Mouse (Mus musculus) forebrain, embryonic 14.5 days (tissue): Measurements from ENCODE around the gene Ccdc15. TPM values are rescaled to one million over a fixed set of nuclear protein-coding genes. Genes with fewer than 3 reads are reported as not detected.
A peak's percentile ranks its signal among the peaks of the same experiment; 100 is the strongest.
"Not testable (repeated sequence)": the region's sequence is repeated elsewhere in the genome, so short reads cannot be mapped to it uniquely, and the experiment has no call there.

ENCODE experiments used
- ATAC-seq: fragments of 200-750 bp; cut with Nextera tagmentation; 2 replicates; pipeline ENCODE4 v1.8.0; 2017; ENCODE audit warnings: mild to moderate bottlenecking, moderate library complexity
- DNase-seq: peaks from one replicate; pipeline ENCODE4 v3.0.0-alpha.2; 2015; ENCODE audit warnings: low spot score
- H3K27ac ChIP-seq: fragments of 300-500 bp; sonication (generic); 2 replicates; pipeline ENCODE4 v1.5.1; 2014; ENCODE audit warnings: low read depth, mild to moderate bottlenecking, control low read depth, low read length, moderate library complexity
- H3K27me3 ChIP-seq: fragments of 300-500 bp; sonication (generic); replicated peaks from 2 replicates; pipeline ENCODE4 v1.6.1; 2014; ENCODE audit warnings: low read length, control low read depth, mixed read lengths; ENCODE audit not compliant: control insufficient read depth, insufficient read depth
- H3K36me3 ChIP-seq: fragments of 300-500 bp; sonication (generic); 2 replicates; pipeline ENCODE4 v1.6.1; 2014; ENCODE audit warnings: low read length, control low read depth; ENCODE audit not compliant: control insufficient read depth, insufficient read depth
- H3K4me1 ChIP-seq: fragments of 300-500 bp; sonication (generic); 2 replicates; pipeline ENCODE4 v1.6.1; 2014; ENCODE audit warnings: antibody characterized with exemption, low read length, control low read depth; ENCODE audit not compliant: control insufficient read depth, insufficient read depth
- H3K4me2 ChIP-seq: fragments of 300-500 bp; sonication (generic); 2 replicates; pipeline ENCODE4 v1.6.1; 2014; ENCODE audit warnings: mild to moderate bottlenecking, control low read depth, low read length
- H3K4me3 ChIP-seq: fragments of 300-500 bp; sonication (generic); 2 replicates; pipeline ENCODE4 v1.5.1; 2014; ENCODE audit warnings: low read depth, low read length, control low read depth
- H3K9ac ChIP-seq: fragments of 300-500 bp; sonication (generic); 2 replicates; pipeline ENCODE4 v1.6.1; 2014; ENCODE audit warnings: mild to moderate bottlenecking, low read length, control low read depth, moderate library complexity
- H3K9me3 ChIP-seq: fragments of 300-500 bp; sonication (generic); replicated peaks from 2 replicates; pipeline ENCODE4 v1.6.1; 2016; ENCODE audit warnings: low read length, control low read depth, mixed read lengths; ENCODE audit not compliant: control insufficient read depth
- WGBS: fragments of 180-500 bp; shearing (Covaris S2); extraction: QIAGEN DNeasy Blood & Tissue Kit; methylation state at CpG from one replicate; pipeline ENCODE4 v1.1.7; 2014; 5-methylcytosine and 5-hydroxymethylcytosine counted together
- polyA plus RNA-seq: library from polyadenylated mRNA; unstranded; fragments of >200 nt; fragmentation: Nextera tagmentation; extraction: Ambion mirVana; gene quantifications from 2 replicates; pipeline ENCODE4 v1.2.1, GENCODE M21; 2014

The Ccdc15 gene
- polyA plus RNA-seq, 1 experiment from 2014 or later = 5.3 TPM

DNA sequence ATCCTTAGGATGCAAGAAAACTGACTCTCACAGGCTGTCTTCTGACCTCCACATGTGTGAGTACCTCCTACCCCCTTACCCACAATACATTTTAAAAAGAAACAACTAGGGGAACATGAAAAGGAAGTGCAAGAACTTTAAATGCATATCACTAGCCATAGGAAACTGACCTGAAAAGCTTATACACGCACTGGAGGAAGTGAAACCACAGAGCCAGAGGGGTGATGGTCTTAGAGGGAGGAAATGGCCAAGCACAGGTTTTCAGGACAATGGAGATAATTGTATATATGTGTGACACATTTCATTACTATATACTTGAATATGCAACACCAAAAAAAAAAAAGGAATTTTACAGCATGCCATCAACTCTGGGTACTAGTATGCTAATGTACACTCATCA, 46.5 kb downstream of the Ccdc15 start:
- no peaks in the 10 kb centered on the region for H3K9me3 ChIP-seq
- H3K9ac ChIP-seq = no peak overlapping the region
- H3K4me2 ChIP-seq = no peak overlapping the region
- 92% methylated on average over 1 of the region's 1 CpGs for WGBS
- H3K4me3 ChIP-seq = no peak overlapping the region
- H3K27ac ChIP-seq = no peak overlapping the region
- DNase-seq = no peak
- no peaks in the 10 kb centered on the region for H3K4me1 ChIP-seq
- ATAC-seq = no peak
- H3K27me3 ChIP-seq = no peaks in the 10 kb centered on the region
- H3K36me3 ChIP-seq = peaks cover 4% of the 10 kb centered on the region; the same call in 1 of the 2 replicates

- not testable (repeated sequence) for H3K4me2 ChIP-seq, H3K4me1 ChIP-seq, H3K27ac ChIP-seq, ATAC-seq, DNase-seq, H3K27me3 ChIP-seq, H3K4me3 ChIP-seq, H3K9me3 ChIP-seq, H3K36me3 ChIP-seq, H3K9ac ChIP-seq
- WGBS = 85% methylated on average over 1 of the region's 1 CpGs
Measured at GRCm38 (mm10) chr9:37300501-37300900, 47.7 kb downstream of the Ccdc15 start.

GRCm38 (mm10) chr9:37295586-37295985, 52.6 kb downstream of the Ccdc15 start:
- no peak overlapping the region for H3K27ac ChIP-seq
- no peak overlapping the region for H3K4me3 ChIP-seq
- DNase-seq (no peak), ATAC-seq (no peak)
- no peaks in the 10 kb centered on the region for H3K36me3 ChIP-seq
- H3K9ac ChIP-seq = no peak overlapping the region
- no peaks in the 10 kb centered on the region for H3K4me1 ChIP-seq
- no peaks in the 10 kb centered on the region for H3K27me3 ChIP-seq
- H3K4me2 ChIP-seq = no peak overlapping the region
- H3K9me3 ChIP-seq = no peaks in the 10 kb centered on the region

GRCm38 (mm10) chr9:37266622-37267021, 81.6 kb downstream of the Ccdc15 start:
- Histone ChIP-seq H3K9ac (no peak overlapping the region), H3K4me1 (no peaks in the 10 kb centered on the region), H3K27me3 (no peaks in the 10 kb centered on the region), H3K36me3 (no peaks in the 10 kb centered on the region), H3K4me3 (no peak overlapping the region), H3K9me3 (no peaks in the 10 kb centered on the region), H3K27ac (no peak overlapping the region), H3K4me2 (no peak overlapping the region)
- ATAC-seq (no peak), DNase-seq (no peak)
- WGBS = 91% methylated on average over 2 of the region's 2 CpGs

DNA sequence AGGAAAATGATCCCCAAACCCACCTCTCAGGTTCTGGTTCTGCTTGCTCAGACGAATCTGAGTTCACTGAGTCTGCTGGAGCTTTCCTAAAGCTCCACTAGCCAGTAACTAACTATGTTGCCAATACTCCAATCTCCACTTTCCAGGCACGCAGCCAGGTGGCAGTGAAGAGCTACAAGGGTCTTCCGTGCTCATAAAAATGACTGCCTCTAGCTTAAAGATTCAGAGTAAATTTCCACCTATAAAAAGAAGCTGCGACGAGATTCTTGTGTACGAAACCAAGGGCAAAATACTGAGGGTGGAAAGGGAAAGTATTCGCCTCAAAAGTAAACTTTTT, 92.4 kb downstream of the Ccdc15 start:
- peaks cover 7% of the 10 kb centered on the region for H3K4me1 ChIP-seq
- H3K4me2 ChIP-seq = peak overlapping the region; percentile 80
- H3K9ac ChIP-seq = peak overlapping the region; percentile 61; the same call in 1 of the 2 replicates
- DNase-seq (peak; percentile 90), ATAC-seq (peak; percentile 47)
- H3K9me3 ChIP-seq = no peaks in the 10 kb centered on the region
- no peak overlapping the region for H3K27ac ChIP-seq
- no peaks in the 10 kb centered on the region for H3K36me3 ChIP-seq
- 42% methylated on average over 7 of the region's 7 CpGs for WGBS
- H3K27me3 ChIP-seq = no peaks in the 10 kb centered on the region
- peak overlapping the region; percentile 32; the same call in 1 of the 2 replicates for H3K4me3 ChIP-seq

DNA sequence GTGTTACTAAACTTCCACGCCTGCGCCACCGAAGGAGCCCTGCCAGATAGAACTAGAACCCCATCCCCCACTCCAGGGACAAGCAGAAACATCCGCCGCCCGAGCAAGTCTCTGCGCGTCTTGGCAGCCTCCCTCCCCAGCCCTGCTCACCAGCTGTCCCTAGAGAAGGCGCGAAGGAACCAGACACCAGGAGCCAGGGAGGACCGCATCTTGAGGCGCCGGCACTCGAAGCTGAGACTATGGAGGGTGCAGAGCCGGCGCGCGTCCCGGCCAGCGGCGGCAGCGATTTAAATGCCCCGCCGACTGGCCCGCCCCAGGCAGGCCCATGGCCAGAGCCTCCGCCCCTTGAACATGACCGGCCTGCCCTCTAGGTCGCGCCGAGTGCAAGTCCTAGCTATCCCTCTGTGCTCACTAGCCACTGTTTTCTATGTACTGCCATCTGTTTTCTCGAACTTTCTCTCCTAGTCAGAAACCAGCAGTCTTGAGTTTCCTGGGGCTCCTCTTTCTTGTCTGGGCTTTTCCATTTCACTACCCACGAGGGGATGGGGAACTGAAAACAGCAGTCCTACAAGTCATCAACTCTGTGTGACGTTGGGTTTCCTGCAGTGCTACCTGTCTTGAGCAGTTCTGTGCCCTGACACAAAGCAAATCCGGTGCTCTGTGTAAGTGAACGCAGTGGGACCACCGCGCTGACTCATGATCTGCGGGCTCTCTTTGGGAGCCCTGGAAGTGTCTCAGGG, 92.9 kb downstream of the Ccdc15 start, which contains the start of gene Slc37a2:
TSS of gene Slc37a2 (minus strand) at position 590 of the 740 bp plus-strand sequence.
- Histone ChIP-seq H3K9me3 (no peaks in the 10 kb centered on the region), H3K27ac (peak within 1 kb of the TSS; percentile 54; the same call in 1 of the 2 replicates)
- WGBS = 2% methylated on average over 38 of the region's 38 CpGs

DNA sequence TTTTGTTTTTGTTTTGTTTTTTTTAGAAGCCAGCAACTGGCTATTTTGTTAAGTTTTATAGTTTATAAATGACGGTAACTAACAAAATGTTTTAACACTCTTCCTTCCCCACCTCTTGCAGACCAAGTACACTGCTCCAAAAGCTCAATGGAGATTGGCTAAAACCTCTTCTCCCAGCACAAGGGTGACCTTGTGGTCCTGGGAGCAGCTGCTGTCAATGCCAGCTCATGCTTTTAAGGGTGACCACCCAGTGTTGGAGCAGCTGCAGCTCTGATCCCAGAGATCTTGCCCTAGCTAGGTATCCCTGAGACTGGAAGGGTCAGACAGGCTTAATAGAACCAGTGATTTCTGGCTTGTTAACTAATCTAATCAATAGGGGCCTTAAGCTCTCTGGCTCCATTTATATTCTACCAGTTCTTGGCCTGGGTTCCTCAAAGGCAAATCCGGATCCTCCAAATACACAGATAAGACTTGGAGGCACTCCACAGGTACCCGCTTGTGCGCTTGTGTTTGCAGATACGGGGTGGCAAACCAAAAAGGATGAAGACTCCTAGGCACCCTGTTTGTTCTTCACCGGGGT, 93.6 kb downstream of the Ccdc15 start:
- Histone ChIP-seq H3K27me3 (no peaks in the 10 kb centered on the region), H3K9ac (no peak overlapping the region), H3K36me3 (no peaks in the 10 kb centered on the region), H3K4me3 (peak overlapping the region; percentile 32; the same call in 1 of the 2 replicates), H3K27ac (no peak overlapping the region), H3K4me1 (peaks cover 7% of the 10 kb centered on the region), H3K9me3 (no peaks in the 10 kb centered on the region), H3K4me2 (peak overlapping the region; percentile 80)
- no peak for DNase-seq
- 22% methylated on average over 6 of the region's 6 CpGs for WGBS
- ATAC-seq = no peak

More for the DNA sequence above, 92.9 kb downstream of the Ccdc15 start, which contains the start of gene Slc37a2:
- H3K36me3 ChIP-seq = no peaks in the 10 kb centered on the region
- peak within 1 kb of the TSS; percentile 61 for H3K9ac ChIP-seq
- DNase-seq = peak; percentile 83
- peak within 1 kb of the TSS; percentile 80 for H3K4me2 ChIP-seq
- H3K27me3 ChIP-seq = no peaks in the 10 kb centered on the region
- H3K4me3 ChIP-seq = peak within 1 kb of the TSS; percentile 32
- H3K4me1 ChIP-seq = peaks cover 7% of the 10 kb centered on the region
- peak; percentile 93 for ATAC-seq

- Histone ChIP-seq H3K4me2 (no peak overlapping the region), H3K4me1 (peaks cover 15% of the 10 kb centered on the region), H3K36me3 (no peaks in the 10 kb centered on the region), H3K9ac (no peak overlapping the region), H3K9me3 (no peaks in the 10 kb centered on the region), H3K27me3 (no peaks in the 10 kb centered on the region), H3K4me3 (no peak overlapping the region), H3K27ac (no peak overlapping the region)
- no peak for ATAC-seq
- WGBS = 90% methylated on average over 6 of the region's 6 CpGs
- no peak for DNase-seq
Measured at GRCm38 (mm10) chr9:37250631-37251030, 97.6 kb downstream of the Ccdc15 start.

GRCm38 (mm10) chr9:37249976-37250375, 98.3 kb downstream of the Ccdc15 start:
- no peaks in the 10 kb centered on the region for H3K9me3 ChIP-seq
- H3K36me3 ChIP-seq = no peaks in the 10 kb centered on the region
- no peak overlapping the region for H3K4me3 ChIP-seq
- DNase-seq = no peak
- no peak overlapping the region for H3K4me2 ChIP-seq
- H3K27me3 ChIP-seq = no peaks in the 10 kb centered on the region
- no peak overlapping the region for H3K9ac ChIP-seq
- 96% methylated on average over 3 of the region's 3 CpGs for WGBS
- peaks cover 12% of the 10 kb centered on the region for H3K4me1 ChIP-seq
- ATAC-seq = no peak
- H3K27ac ChIP-seq = no peak overlapping the region
